10 mouse cellular contexts compared by ENCODE assay signal in genomic region chr9:119973869-119974520, GRCm38 (mm10). TPM values are rescaled to one million over a fixed set of nuclear protein-coding genes. Genes with fewer than 3 reads are reported as not detected.
DNase-seq lines count a peak whose midpoint lies in the region; ATAC-seq and TF ChIP-seq lines count a peak whose summit lies in the region.
"Had no signal": no experiment of that assay in that cellular context is flagged by ENCODE, and none has a peak within 500 bp of the region (broad histone marks: within the 10 kb centered on the region; RNA-seq: fewer than 3 reads in every experiment).

No protein-coding gene starts in this region.

- no peaks in the 10 kb centered on the region for H3K27me3 ChIP-seq in lung, postnatal 0 days (replicated peaks; ENCODE audit: insufficient read depth, low read length)

- H3K9me3 ChIP-seq in lung, postnatal 0 days (ENCODE audit: low read length) = no peaks in the 10 kb centered on the region

- no peak for ATAC-seq in lung, postnatal 0 days

- no peak for TF ChIP-seq EP300 in lung, postnatal 0 days (IDR thresholded peaks at IDR 0.05)

- H3K36me3 ChIP-seq in lung, postnatal 0 days (ENCODE audit: insufficient read depth, low read length) = peaks cover 31% of the 10 kb centered on the region

- no peak overlapping the region for H3K27ac ChIP-seq in gastrocnemius, adult 2 months
- H3K27ac ChIP-seq in lung, postnatal 0 days (ENCODE audit: low read length) = no peak overlapping the region

- no peak overlapping the region for H3K9ac ChIP-seq in lung, postnatal 0 days (replicated peaks; ENCODE audit: low read depth)

- intact Hi-C loops in gastrocnemius, adult 2 months (cut with DNase I) = no loop called here

- 89% methylated on average over 27 of the region's 27 CpGs for WGBS in lung, postnatal 0 days

- peaks cover 33% of the 10 kb centered on the region for H3K4me1 ChIP-seq in lung, postnatal 0 days (ENCODE audit: insufficient read depth, low read depth, low read length)

- TF ChIP-seq CTCF in gastrocnemius, adult 2 months (IDR thresholded peaks at IDR 0.05) = peak; percentile 51
- TF ChIP-seq CTCF in lung, postnatal 0 days (IDR thresholded peaks at IDR 0.05) = peak; percentile 70

- no peak overlapping the region for H3K4me2 ChIP-seq in lung, postnatal 0 days (replicated peaks; ENCODE audit: low read depth, low read length)

- DNase-seq in gastrocnemius, adult 2 months = no peak
- no peak for DNase-seq in gastrocnemius, postnatal 4 days (ENCODE audit: low spot score in 2 of 2)
- no peak for DNase-seq in lung, postnatal 0 days (ENCODE audit: low spot score)
- DNase-seq in lung, postnatal 25 days (ENCODE audit: low spot score) = no peak
- DNase-seq in brain, adult 2 months (ENCODE audit: low read depth, low spot score) = peak; percentile 21
- DNase-seq in thymus, postnatal 25 days = peak; percentile 50
- no peak for DNase-seq in embryo, embryonic 10 days (ENCODE audit: low spot score)
- no peak for DNase-seq in ovary, postnatal 36 days (ENCODE audit: low spot score)
- DNase-seq: heart, postnatal 4 days had no signal

- H3K4me3 ChIP-seq in gastrocnemius, adult 2 months = no peak overlapping the region
- no peak overlapping the region for H3K4me3 ChIP-seq in lung, postnatal 0 days (ENCODE audit: low read depth, low read length)

RNA-seq across cellular contexts. Expression of gene Csrnp1, which starts 10.5 kb away (rescaled TPM):
- 10 to 100 TPM in 1 of 2 experiments, 1 to 10 TPM in 1; 5.9 to 12.0 TPM for total RNA-seq in gastrocnemius, adult 2 months (2021)
- 1 to 10 TPM; 4.5 to 5.4 TPM for total RNA-seq in gastrocnemius, postnatal 4 days (2021)
- 9.4 and 10.5 TPM in 2 replicates for polyA plus RNA-seq in lung, postnatal 0 days (2015; fragmentation: Nextera tagmentation; extraction: Ambion mirVana)

RNA-seq across cellular contexts. Expression of gene Ttc21a, which starts 36.6 kb away (rescaled TPM):
- not detected for total RNA-seq in gastrocnemius, adult 2 months (2021)
- under 1 TPM; 0.15 to 0.34 TPM for total RNA-seq in gastrocnemius, postnatal 4 days (2021)
- polyA plus RNA-seq in lung, postnatal 0 days (2015; fragmentation: Nextera tagmentation; extraction: Ambion mirVana) = 1.8 and 2.3 TPM in 2 replicates
- total RNA-seq: megakaryocyte-erythroid progenitor cell, adult 5-6 weeks had no signal

RNA-seq across cellular contexts. Expression of gene Gorasp1, which starts 36.6 kb away (rescaled TPM):
- total RNA-seq in gastrocnemius, adult 2 months (2021) = 10 to 100 TPM; 20.5 to 21.4 TPM
- total RNA-seq in gastrocnemius, postnatal 4 days (2021) = 10 to 100 TPM; 18.8 to 25.2 TPM
- 16.5 and 16.7 TPM in 2 replicates for polyA plus RNA-seq in lung, postnatal 0 days (2015; fragmentation: Nextera tagmentation; extraction: Ambion mirVana)

RNA-seq across cellular contexts. Expression of gene Xirp1, which starts 49.4 kb away (rescaled TPM):
- total RNA-seq in gastrocnemius, adult 2 months (2021) = 100 to 1,000 TPM in 1 of 2 experiments, 10 to 100 TPM in 1; 70.1 to 116 TPM
- 100 to 1,000 TPM; 101 to 111 TPM for total RNA-seq in gastrocnemius, postnatal 4 days (2021)
- 0.21 and 0.35 TPM in 2 replicates for polyA plus RNA-seq in lung, postnatal 0 days (2015; fragmentation: Nextera tagmentation; extraction: Ambion mirVana)
- total RNA-seq: megakaryocyte-erythroid progenitor cell, adult 5-6 weeks had no signal

Comparison
In these comparisons a context has a peak if more than half of its experiments do, and no peak if none do; other contexts are left out.
1. DNase-seq: peak in brain, adult 2 months (single experiment) and thymus, postnatal 25 days (single experiment); none in gastrocnemius, adult 2 months (single experiment), gastrocnemius, postnatal 4 days (0 of 2), lung, postnatal 0 days (single experiment), lung, postnatal 25 days (single experiment), embryo, embryonic 10 days (single experiment) and ovary, postnatal 36 days (single experiment).